Mouse (Mus musculus): ENCODE data around the gene Il17f.
"Not testable (repeated sequence)": the region's sequence is repeated elsewhere in the genome, so short reads cannot be mapped to it uniquely, and the experiment has no call there.

Gene Il17f

DNA sequence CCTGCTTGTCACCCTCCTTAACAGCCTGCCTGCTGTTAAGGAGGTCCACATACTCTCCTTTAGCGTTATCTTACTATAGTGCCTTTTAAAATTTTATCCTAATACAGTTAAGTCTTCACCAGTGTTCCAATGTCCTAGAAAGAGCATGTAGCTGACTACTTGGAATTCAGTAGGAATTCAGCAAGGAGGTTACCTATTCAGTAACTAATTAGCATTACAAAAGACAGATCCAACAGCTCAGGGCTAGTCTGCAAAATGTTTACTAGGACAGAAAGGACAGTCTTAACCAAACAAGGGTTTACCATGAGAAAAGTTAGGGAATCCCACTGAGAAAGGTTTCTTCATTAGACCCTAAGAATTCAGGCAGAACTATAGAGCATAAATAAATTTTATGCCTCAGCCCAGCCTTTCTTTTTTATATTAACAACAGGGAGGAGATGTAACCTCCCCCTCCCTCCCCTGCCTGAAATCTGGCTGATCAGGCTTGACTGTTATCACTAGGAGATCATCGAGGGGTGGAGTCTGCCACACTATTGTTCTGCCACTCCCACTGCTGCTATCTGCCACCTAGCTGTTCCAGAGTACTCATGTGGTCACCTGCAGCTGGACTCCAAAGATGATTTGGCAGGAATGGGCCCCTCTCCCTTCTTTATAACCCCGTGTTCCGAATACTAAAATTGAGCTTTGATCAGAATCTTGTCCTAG, 16.2 kb downstream of the Il17f start:
- DNase-seq: not testable (repeated sequence)

DNA sequence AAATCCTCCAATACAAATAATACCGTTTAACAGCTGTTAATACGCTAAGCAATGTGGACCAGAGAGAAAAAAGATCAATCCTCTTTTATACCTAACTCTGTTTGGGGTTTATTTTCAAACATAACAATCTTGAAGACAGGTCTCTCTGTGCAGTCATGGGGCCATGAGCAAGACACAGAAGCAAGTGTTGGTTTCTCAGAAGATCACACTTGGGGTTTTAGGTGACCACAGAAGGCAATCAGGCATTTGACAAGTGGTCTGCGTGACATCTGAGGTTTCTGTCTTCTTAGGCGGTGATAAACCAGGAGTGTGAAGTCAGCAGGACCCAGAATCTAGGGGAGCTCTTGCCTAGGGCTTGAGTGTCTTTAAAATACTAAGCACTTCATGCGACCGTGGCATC, 23.9 kb downstream of the Il17f start:
- DNase-seq: no peak

DNA sequence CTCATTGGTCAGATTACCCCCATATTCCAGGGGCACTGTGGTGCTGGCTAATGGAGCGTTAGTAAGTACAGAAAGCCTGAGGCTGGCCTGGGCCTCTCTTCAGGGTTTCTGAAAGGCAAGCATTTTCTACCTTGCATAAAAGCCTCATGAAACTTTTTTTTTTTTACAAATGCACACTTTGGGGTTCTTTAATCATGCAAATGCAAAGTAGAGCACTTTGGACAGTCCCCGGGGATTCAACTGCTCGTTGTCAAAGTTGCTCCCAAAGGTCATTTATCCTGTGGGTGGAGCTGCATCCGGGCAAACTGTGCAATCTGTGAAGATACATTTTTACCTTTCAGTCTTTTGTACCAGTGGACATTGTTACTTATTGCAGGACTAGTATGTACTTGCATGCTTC, 29.0 kb downstream of the Il17f start:
- DNase-seq: no peak

GRCm38 (mm10) chr1:20760331-20760730, 30.1 kb downstream of the Il17f start:
- DNase-seq: no peak

DNA sequence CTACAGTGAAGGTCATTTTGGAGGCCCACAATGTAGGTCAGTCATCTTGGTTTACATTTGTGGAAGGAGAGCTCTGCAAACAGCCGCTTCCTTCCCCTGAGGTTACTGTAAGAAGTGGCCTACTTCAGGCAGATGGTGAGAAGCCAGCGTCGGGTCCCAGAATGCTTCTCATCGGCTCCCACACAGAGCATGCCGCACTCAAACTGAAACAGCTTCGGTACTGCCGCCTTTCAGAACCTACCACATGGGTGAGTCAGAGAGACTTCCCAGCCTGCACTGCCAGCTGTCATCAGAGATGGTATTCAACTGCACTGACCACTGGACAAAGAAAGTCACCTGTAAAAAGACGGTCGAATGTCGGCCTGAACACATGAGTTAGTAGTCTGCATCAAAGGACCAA, 30.6 kb downstream of the Il17f start:
- DNase-seq: no peak

- DNase-seq: no peak
Observed at GRCm38 (mm10) chr1:20757586-20757985, 32.8 kb downstream of the Il17f start.

DNA sequence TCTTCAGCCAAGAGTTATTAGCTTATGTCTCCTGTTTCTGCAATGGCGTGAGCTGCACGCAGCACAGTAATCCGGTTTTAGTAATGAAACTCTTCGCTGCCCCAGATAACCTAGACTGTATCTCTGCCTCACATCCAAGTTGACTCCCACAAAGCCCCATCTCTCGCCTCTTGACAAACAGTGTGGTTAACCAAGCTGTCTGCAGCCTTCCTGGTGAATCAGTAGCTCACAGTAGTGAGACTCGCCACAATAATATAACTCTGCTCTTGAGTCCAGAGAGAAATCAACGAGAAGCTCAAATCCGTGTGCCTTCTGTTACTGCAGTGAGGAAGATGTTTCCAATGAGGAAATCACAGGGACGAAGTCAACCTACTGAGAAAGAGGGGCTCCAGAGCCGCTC, 36.0 kb downstream of the Il17f start:
- no peak for DNase-seq

DNA sequence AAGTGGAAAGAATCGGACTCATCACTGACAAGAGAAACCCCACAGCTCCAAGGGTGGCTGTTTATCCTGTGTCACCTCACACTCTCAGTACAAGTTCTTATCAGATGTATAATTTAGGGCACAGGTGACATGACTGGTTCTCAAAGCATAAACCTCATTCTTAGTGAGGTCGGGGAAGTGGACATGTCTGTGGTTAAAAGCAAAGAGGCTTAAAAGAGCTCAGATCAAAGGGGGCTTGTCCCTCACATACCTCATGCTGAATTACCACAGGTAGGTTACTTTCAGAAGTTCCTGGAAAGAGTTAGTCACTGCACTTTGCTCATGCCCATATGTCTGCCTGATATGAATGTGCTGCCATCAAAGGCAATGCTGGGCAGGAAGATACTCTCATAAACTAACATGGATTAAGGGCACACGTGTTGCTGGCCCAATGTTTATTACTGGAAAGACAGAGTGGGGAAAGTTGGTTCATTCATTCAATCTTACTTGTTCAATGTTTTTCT, 49.9 kb downstream of the Il17f start:
- no peak for DNase-seq

GRCm38 (mm10) chr1:20738483-20738882, 51.9 kb downstream of the Il17f start:
- DNase-seq: no peak

- DNase-seq: no peak
Observed at GRCm38 (mm10) chr1:20736572-20736971, 53.8 kb downstream of the Il17f start.

DNA sequence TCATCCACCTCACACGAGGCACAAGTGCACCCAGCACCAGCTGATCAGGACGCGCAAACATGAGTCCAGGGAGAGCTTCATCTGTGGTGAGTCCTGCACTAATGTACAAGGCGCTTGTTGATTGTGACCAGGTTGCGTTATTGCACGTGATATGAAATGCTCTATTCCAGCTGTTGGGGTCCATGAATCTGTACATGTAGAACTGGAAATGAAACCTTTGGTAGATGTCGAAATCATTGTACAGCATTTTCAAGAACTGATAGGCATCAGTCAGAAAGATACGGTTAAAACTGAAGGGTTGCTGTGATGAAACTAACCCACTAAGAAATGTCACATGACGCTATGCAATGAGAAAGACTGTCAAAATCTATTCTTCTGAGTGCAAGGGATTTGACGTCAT, 59.5 kb downstream of the Il17f start, which contains the start of gene Il17a:
TSS of gene Il17a (plus strand) at position 3 of the 400 bp plus-strand sequence.
- no peak for DNase-seq
